Mouse (Mus musculus): Measurements from ENCODE around the gene Slc37a1. TPM values are rescaled to one million over a fixed set of nuclear protein-coding genes. Genes with fewer than 3 reads are reported as not detected.
"Not testable (repeated sequence)": the region's sequence is repeated elsewhere in the genome, so short reads cannot be mapped to it uniquely, and the experiment has no call there.

The Slc37a1 gene
- polyA plus RNA-seq, 1 experiment from 2014 or later = 1.8 TPM

GRCm38 (mm10) chr17:31344172-31344801, 57.7 kb downstream of the Slc37a1 start:
- Histone ChIP-seq H3K9me3 (replicated peaks; ENCODE audit: control insufficient read depth, low read length) (no peaks in the 10 kb centered on the region), H3K4me2 (ENCODE audit: low read depth, low read length) (no peak overlapping the region), H3K27ac (replicated peaks; ENCODE audit: low read depth, low read length) (no peak overlapping the region), H3K36me3 (replicated peaks; ENCODE audit: control insufficient read depth, insufficient read depth, low read depth, low read length) (no peaks in the 10 kb centered on the region), H3K4me3 (ENCODE audit: low read depth, low read length) (no peak overlapping the region), H3K27me3 (ENCODE audit: control insufficient read depth, insufficient read depth, low read length) (no peaks in the 10 kb centered on the region), H3K9ac (replicated peaks; ENCODE audit: low read length) (no peak overlapping the region), H3K4me1 (ENCODE audit: control insufficient read depth, insufficient read depth, low read length) (no peaks in the 10 kb centered on the region)
- DNase-seq (ENCODE audit: low spot score) (peak; percentile 86), ATAC-seq (replicated peaks; ENCODE audit: insufficient number of reproducible peaks, low FRiP score, low TSS enrichment, low read depth) (no peak)
- WGBS = 38% methylated on average over 5 of the region's 5 CpGs

- WGBS = 89% methylated on average over 3 of the region's 3 CpGs
- no peak for ATAC-seq (replicated peaks; ENCODE audit: insufficient number of reproducible peaks, low FRiP score, low TSS enrichment, low read depth)
- Histone ChIP-seq H3K4me2 (ENCODE audit: low read depth, low read length) (no peak overlapping the region), H3K9me3 (replicated peaks; ENCODE audit: control insufficient read depth, low read length) (no peaks in the 10 kb centered on the region), H3K4me1 (ENCODE audit: control insufficient read depth, insufficient read depth, low read length) (no peaks in the 10 kb centered on the region), H3K4me3 (ENCODE audit: low read depth, low read length) (no peak overlapping the region), H3K36me3 (replicated peaks; ENCODE audit: control insufficient read depth, insufficient read depth, low read depth, low read length) (no peaks in the 10 kb centered on the region), H3K9ac (replicated peaks; ENCODE audit: low read length) (no peak overlapping the region), H3K27me3 (ENCODE audit: control insufficient read depth, insufficient read depth, low read length) (no peaks in the 10 kb centered on the region), H3K27ac (replicated peaks; ENCODE audit: low read depth, low read length) (no peak overlapping the region)
- no peak for DNase-seq (ENCODE audit: low spot score)
Observed at GRCm38 (mm10) chr17:31344816-31345215, 58.2 kb downstream of the Slc37a1 start.

- DNase-seq (ENCODE audit: low spot score) = no peak
- Histone ChIP-seq H3K4me2 (ENCODE audit: low read depth, low read length) (no peak overlapping the region), H3K36me3 (replicated peaks; ENCODE audit: control insufficient read depth, insufficient read depth, low read depth, low read length) (no peaks in the 10 kb centered on the region), H3K4me1 (ENCODE audit: control insufficient read depth, insufficient read depth, low read length) (no peaks in the 10 kb centered on the region), H3K27ac (replicated peaks; ENCODE audit: low read depth, low read length) (no peak overlapping the region), H3K4me3 (ENCODE audit: low read depth, low read length) (no peak overlapping the region), H3K9ac (replicated peaks; ENCODE audit: low read length) (no peak overlapping the region), H3K9me3 (replicated peaks; ENCODE audit: control insufficient read depth, low read length) (no peaks in the 10 kb centered on the region), H3K27me3 (ENCODE audit: control insufficient read depth, insufficient read depth, low read length) (no peaks in the 10 kb centered on the region)
- no peak for ATAC-seq (replicated peaks; ENCODE audit: insufficient number of reproducible peaks, low FRiP score, low TSS enrichment, low read depth)
- WGBS = 82% methylated on average over 5 of the region's 5 CpGs
Observed at GRCm38 (mm10) chr17:31348129-31348528, 61.5 kb downstream of the Slc37a1 start.

- H3K9ac ChIP-seq (replicated peaks; ENCODE audit: low read length) = no peak overlapping the region
- H3K36me3 ChIP-seq (replicated peaks; ENCODE audit: control insufficient read depth, insufficient read depth, low read depth, low read length) = no peaks in the 10 kb centered on the region
- DNase-seq (ENCODE audit: low spot score) = no peak
- H3K4me1 ChIP-seq (ENCODE audit: control insufficient read depth, insufficient read depth, low read length) = no peaks in the 10 kb centered on the region
- H3K9me3 ChIP-seq (replicated peaks; ENCODE audit: control insufficient read depth, low read length) = no peaks in the 10 kb centered on the region
- H3K4me3 ChIP-seq (ENCODE audit: low read depth, low read length) = no peak overlapping the region
- no peaks in the 10 kb centered on the region for H3K27me3 ChIP-seq (ENCODE audit: control insufficient read depth, insufficient read depth, low read length)
- ATAC-seq (replicated peaks; ENCODE audit: insufficient number of reproducible peaks, low FRiP score, low TSS enrichment, low read depth) = no peak
- no peak overlapping the region for H3K4me2 ChIP-seq (ENCODE audit: low read depth, low read length)
- 74% methylated on average over 12 of the region's 12 CpGs for WGBS
- H3K27ac ChIP-seq (replicated peaks; ENCODE audit: low read depth, low read length) = no peak overlapping the region
Observed at GRCm38 (mm10) chr17:31349388-31349787, 62.8 kb downstream of the Slc37a1 start.

DNA sequence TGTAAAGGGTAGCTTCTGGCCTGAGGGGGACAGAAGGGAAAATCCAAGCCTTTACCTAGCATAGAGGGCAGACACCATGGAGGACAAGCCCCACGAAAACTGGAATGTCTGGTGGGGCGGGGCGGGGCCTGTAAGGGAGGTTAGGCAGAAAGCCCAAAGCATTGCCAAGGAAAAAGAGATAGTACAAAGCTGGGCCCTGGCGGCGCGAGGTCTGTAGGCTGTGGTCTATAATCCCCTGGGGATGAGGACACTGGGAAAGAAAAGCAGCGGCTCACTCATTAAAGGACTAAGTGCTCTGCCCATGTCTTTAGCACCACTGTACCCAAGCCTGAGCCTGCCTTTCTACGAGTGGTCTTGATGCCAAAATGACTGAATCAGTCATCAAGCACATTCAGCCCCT, 65.4 kb downstream of the Slc37a1 start:
- 59% methylated on average over 8 of the region's 8 CpGs for WGBS
- Histone ChIP-seq H3K9me3 (replicated peaks; ENCODE audit: control insufficient read depth, low read length) (no peaks in the 10 kb centered on the region), H3K27ac (replicated peaks; ENCODE audit: low read depth, low read length) (no peak overlapping the region), H3K4me3 (ENCODE audit: low read depth, low read length) (no peak overlapping the region), H3K27me3 (ENCODE audit: control insufficient read depth, insufficient read depth, low read length) (no peaks in the 10 kb centered on the region), H3K4me2 (ENCODE audit: low read depth, low read length) (no peak overlapping the region), H3K4me1 (ENCODE audit: control insufficient read depth, insufficient read depth, low read length) (no peaks in the 10 kb centered on the region), H3K9ac (replicated peaks; ENCODE audit: low read length) (no peak overlapping the region), H3K36me3 (replicated peaks; ENCODE audit: control insufficient read depth, insufficient read depth, low read depth, low read length) (no peaks in the 10 kb centered on the region)
- DNase-seq (ENCODE audit: low spot score) (no peak), ATAC-seq (replicated peaks; ENCODE audit: insufficient number of reproducible peaks, low FRiP score, low TSS enrichment, low read depth) (no peak)

GRCm38 (mm10) chr17:31353255-31353654, 66.7 kb downstream of the Slc37a1 start:
- no peaks in the 10 kb centered on the region for H3K36me3 ChIP-seq (replicated peaks; ENCODE audit: control insufficient read depth, insufficient read depth, low read depth, low read length)
- DNase-seq (ENCODE audit: low spot score) = no peak
- H3K4me1 ChIP-seq (ENCODE audit: control insufficient read depth, insufficient read depth, low read length) = no peaks in the 10 kb centered on the region
- no peak overlapping the region for H3K4me2 ChIP-seq (ENCODE audit: low read depth, low read length)
- H3K9ac ChIP-seq (replicated peaks; ENCODE audit: low read length) = no peak overlapping the region
- no peak overlapping the region for H3K27ac ChIP-seq (replicated peaks; ENCODE audit: low read depth, low read length)
- H3K27me3 ChIP-seq (ENCODE audit: control insufficient read depth, insufficient read depth, low read length) = no peaks in the 10 kb centered on the region
- no peak for ATAC-seq (replicated peaks; ENCODE audit: insufficient number of reproducible peaks, low FRiP score, low TSS enrichment, low read depth)
- no peak overlapping the region for H3K4me3 ChIP-seq (ENCODE audit: low read depth, low read length)
- WGBS = 87% methylated on average over 2 of the region's 2 CpGs
- H3K9me3 ChIP-seq (replicated peaks; ENCODE audit: control insufficient read depth, low read length) = no peaks in the 10 kb centered on the region

- H3K9ac ChIP-seq (replicated peaks; ENCODE audit: low read length); H3K27ac ChIP-seq (replicated peaks; ENCODE audit: low read depth, low read length); DNase-seq (ENCODE audit: low spot score); H3K36me3 ChIP-seq (replicated peaks; ENCODE audit: control insufficient read depth, insufficient read depth, low read depth, low read length); H3K4me1 ChIP-seq (ENCODE audit: control insufficient read depth, insufficient read depth, low read length); ATAC-seq (replicated peaks; ENCODE audit: insufficient number of reproducible peaks, low FRiP score, low TSS enrichment, low read depth); H3K4me3 ChIP-seq (ENCODE audit: low read depth, low read length); H3K4me2 ChIP-seq (ENCODE audit: low read depth, low read length); H3K9me3 ChIP-seq (replicated peaks; ENCODE audit: control insufficient read depth, low read length); H3K27me3 ChIP-seq (ENCODE audit: control insufficient read depth, insufficient read depth, low read length): not testable (repeated sequence)
- WGBS = 73% methylated on average over 3 of the region's 3 CpGs
Observed at GRCm38 (mm10) chr17:31354684-31355083, 68.1 kb downstream of the Slc37a1 start.

DNA sequence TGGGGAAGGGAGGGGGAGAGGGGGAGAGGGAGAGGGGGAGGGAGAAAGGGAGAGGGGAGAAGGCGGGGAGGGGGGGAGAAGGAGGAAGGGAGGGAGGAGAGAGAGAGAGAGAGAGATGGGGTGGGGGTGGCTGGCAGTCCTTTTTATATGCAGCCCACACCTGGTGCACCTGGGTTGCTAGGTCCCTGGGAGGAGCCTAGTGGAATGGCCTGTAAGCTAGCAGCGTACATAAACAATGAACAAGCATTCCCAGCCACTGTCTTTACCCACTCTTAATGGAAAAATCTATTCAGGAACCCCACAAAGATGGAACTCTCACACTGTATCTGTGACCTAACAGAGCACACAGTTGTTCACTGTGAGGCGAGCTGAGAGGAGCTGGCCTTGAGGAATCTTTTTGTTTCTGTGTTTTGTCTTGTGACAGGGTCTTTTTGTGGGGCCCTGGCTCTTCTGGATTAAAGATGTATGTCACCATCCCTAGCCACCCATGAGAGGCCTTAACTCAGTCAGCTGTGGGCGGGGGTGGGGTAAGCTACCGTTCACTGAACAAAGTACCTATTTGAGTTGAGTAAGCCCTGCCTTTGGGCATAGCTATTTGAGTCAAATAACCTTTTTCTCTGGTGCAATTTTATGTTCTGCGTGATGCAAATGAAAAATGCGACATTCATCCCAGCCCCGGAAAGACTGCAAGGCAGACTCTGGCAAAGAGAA, 69.4 kb downstream of the Slc37a1 start:
- peak; percentile 13 for DNase-seq (ENCODE audit: low spot score)
- ATAC-seq (replicated peaks; ENCODE audit: insufficient number of reproducible peaks, low FRiP score, low TSS enrichment, low read depth) = no peak

More for the DNA sequence above, 69.4 kb downstream of the Slc37a1 start:
- Histone ChIP-seq H3K4me2 (ENCODE audit: low read depth, low read length) (no peak overlapping the region), H3K27me3 (ENCODE audit: control insufficient read depth, insufficient read depth, low read length) (no peaks in the 10 kb centered on the region), H3K36me3 (replicated peaks; ENCODE audit: control insufficient read depth, insufficient read depth, low read depth, low read length) (no peaks in the 10 kb centered on the region), H3K9me3 (replicated peaks; ENCODE audit: control insufficient read depth, low read length) (no peaks in the 10 kb centered on the region), H3K4me1 (ENCODE audit: control insufficient read depth, insufficient read depth, low read length) (no peaks in the 10 kb centered on the region), H3K9ac (replicated peaks; ENCODE audit: low read length) (no peak overlapping the region), H3K4me3 (ENCODE audit: low read depth, low read length) (no peak overlapping the region), H3K27ac (replicated peaks; ENCODE audit: low read depth, low read length) (no peak overlapping the region)
- WGBS = 25% methylated on average over 8 of the region's 8 CpGs
